Mouse (Mus musculus) cortical plate, adult 2 months (tissue): ENCODE results near the gene Gm2016. TPM values are rescaled to one million over a fixed set of nuclear protein-coding genes. Genes with fewer than 3 reads are reported as not detected.
"Not testable (repeated sequence)": the region's sequence is repeated elsewhere in the genome, so short reads cannot be mapped to it uniquely, and the experiment has no call there.

Experiments
- H3K27ac ChIP-seq: fragments of 200-500 bp; 2 replicates; pipeline ENCODE4 v1.5.1; 2012; ENCODE audit warnings: low read length, control low read depth, inconsistent platforms; ENCODE audit not compliant: insufficient read depth
- H3K4me1 ChIP-seq: fragments of 200-500 bp; 2 replicates; pipeline ENCODE4 v1.6.1; 2011; ENCODE audit warnings: low read length; ENCODE audit not compliant: control insufficient read depth, insufficient read depth
- H3K4me3 ChIP-seq: fragments of 200-500 bp; 2 replicates; pipeline ENCODE4 v1.5.1; 2011; ENCODE audit warnings: mild to moderate bottlenecking, low read length, control low read depth; ENCODE audit not compliant: insufficient read depth
- polyA plus RNA-seq: library from polyadenylated mRNA; depleted of rRNA; stranded (reverse); fragments of >200 nt; gene quantifications from 2 replicates; pipeline ENCODE4 v1.2.3, GENCODE M21; 2012; rRNA removed

Gm2016 gene
- polyA plus RNA-seq: not detected in 2 replicates

- H3K4me3 ChIP-seq, H3K4me1 ChIP-seq, H3K27ac ChIP-seq: not testable (repeated sequence)
Observed at GRCm38 (mm10) chr12:87873772-87874171, at the start of gene Gm2016. Gene Gm2016 (plus strand): TSS chr12:87874072.

- H3K4me1 ChIP-seq, H3K27ac ChIP-seq, H3K4me3 ChIP-seq: not testable (repeated sequence)
Observed at GRCm38 (mm10) chr12:87842239-87842638, 31.6 kb upstream of the Gm2016 start, which contains the start of gene Gm2001. Gene Gm2001 (minus strand): TSS chr12:87842339.

- not testable (repeated sequence) for H3K4me3 ChIP-seq, H3K27ac ChIP-seq, H3K4me1 ChIP-seq
Observed at GRCm38 (mm10) chr12:87850657-87851056, 23.2 kb upstream of the Gm2016 start.

- H3K4me1 ChIP-seq, H3K27ac ChIP-seq, H3K4me3 ChIP-seq: not testable (repeated sequence)
Observed at GRCm38 (mm10) chr12:87856067-87856466, 17.8 kb upstream of the Gm2016 start.

- H3K27ac ChIP-seq, H3K4me3 ChIP-seq: not testable (repeated sequence)
Observed at GRCm38 (mm10) chr12:87861740-87862692, 11.9 kb upstream of the Gm2016 start.

GRCm38 (mm10) chr12:87863638-87864037 is 10.2 kb upstream of the Gm2016 start:
- H3K4me3 ChIP-seq, H3K4me1 ChIP-seq, H3K27ac ChIP-seq: not testable (repeated sequence)

More at GRCm38 (mm10) chr12:87861740-87862692, 11.9 kb upstream of the Gm2016 start:
- not testable (repeated sequence) for H3K4me1 ChIP-seq

GRCm38 (mm10) chr12:87864048-87864447 is 9.8 kb upstream of the Gm2016 start:
- H3K27ac ChIP-seq, H3K4me1 ChIP-seq, H3K4me3 ChIP-seq: not testable (repeated sequence)

- not testable (repeated sequence) for H3K4me1 ChIP-seq, H3K4me3 ChIP-seq, H3K27ac ChIP-seq
Observed at GRCm38 (mm10) chr12:87895070-87895469, 21.2 kb downstream of the Gm2016 start, which contains the start of gene Gm2022. Gene Gm2022 (plus strand): TSS chr12:87895370.

GRCm38 (mm10) chr12:87919721-87920120 is 45.8 kb downstream of the Gm2016 start, which contains the start of gene Gm2035:
Gene Gm2035 (minus strand): TSS chr12:87919857.
- not testable (repeated sequence) for H3K4me3 ChIP-seq, H3K4me1 ChIP-seq, H3K27ac ChIP-seq

Other genes starting within 250 kb of the Gm2016 start
- gene Gm16381, start 229.5 kb upstream of the Gm2016 start, polyA plus RNA-seq: not detected in 2 replicates
- not detected in 2 replicates for gene Gm21319, start 98.3 kb upstream of the Gm2016 start, polyA plus RNA-seq
- not detected in 2 replicates for gene Gm21936, start 78.6 kb upstream of the Gm2016 start, polyA plus RNA-seq
- not detected in 2 replicates for gene BB287469, start 57.5 kb upstream of the Gm2016 start, polyA plus RNA-seq
- not detected in 2 replicates for gene Gm2001, start 31.7 kb upstream of the Gm2016 start, polyA plus RNA-seq
- gene Gm2022, start 21.3 kb downstream of the Gm2016 start, polyA plus RNA-seq: not detected in 2 replicates
- not detected in 2 replicates for gene Gm2035, start 45.8 kb downstream of the Gm2016 start, polyA plus RNA-seq
- not detected in 2 replicates for gene Gm2042, start 80.0 kb downstream of the Gm2016 start, polyA plus RNA-seq
- gene Gm2075, start 137.8 kb downstream of the Gm2016 start, polyA plus RNA-seq: not detected in 2 replicates
- gene Gm6803, start 144.7 kb downstream of the Gm2016 start, polyA plus RNA-seq: not detected in 2 replicates
- not detected in 2 replicates for gene Gm2056, start 152.9 kb downstream of the Gm2016 start, polyA plus RNA-seq
- not detected in 2 replicates for gene Gm16368, start 209.6 kb downstream of the Gm2016 start, polyA plus RNA-seq